Mouse (Mus musculus): Measurements from ENCODE around the gene Nudt14.

The Nudt14 gene

GRCm38 (mm10) chr12:112950040-112950760 is 8.3 kb upstream of the Nudt14 start:
- DNase-seq (ENCODE audit: low read depth): peak; percentile 83

- DNase-seq (ENCODE audit: low read depth): peak; percentile 47
These were observed 5.4 kb upstream of the Nudt14 start for GRCm38 (mm10) chr12:112947307-112947706.

GRCm38 (mm10) chr12:112943669-112944068 is 1.7 kb upstream of the Nudt14 start:
- no peak for DNase-seq (ENCODE audit: low read depth)

DNA sequence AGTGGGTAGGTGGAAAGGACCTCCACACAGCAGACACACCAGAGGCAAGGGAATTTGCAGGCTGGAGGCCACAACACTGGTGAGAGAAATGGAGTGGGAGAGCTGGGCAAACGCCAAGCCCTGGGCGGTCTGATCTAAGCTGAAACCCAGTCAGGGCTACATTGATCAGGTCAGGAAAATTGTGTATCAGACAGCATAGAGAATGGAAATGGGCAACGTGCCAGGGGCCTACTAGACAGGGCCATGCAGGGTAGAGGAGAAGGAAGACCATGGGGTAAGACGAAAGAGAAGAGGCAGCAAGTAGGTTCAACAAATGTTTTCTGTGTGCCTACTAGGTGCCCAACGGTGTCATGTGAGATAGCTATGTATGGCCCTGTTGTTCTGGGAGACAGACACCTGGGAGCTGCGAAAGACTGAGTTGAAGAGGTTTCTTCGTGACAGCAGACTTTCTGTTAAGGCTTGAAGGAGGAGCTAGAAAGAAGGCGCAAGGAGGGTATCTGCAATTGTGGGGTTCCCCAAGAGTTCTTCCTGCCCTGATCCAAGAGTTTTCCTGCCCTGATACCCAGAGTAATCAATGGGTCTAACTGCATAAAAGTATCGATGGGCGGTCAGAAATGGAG is 658 bp downstream of the Nudt14 start:
- DNase-seq (ENCODE audit: low read depth): no peak

- peak; percentile 37 for DNase-seq (ENCODE audit: low read depth)
These were observed 1.2 kb downstream of the Nudt14 start for GRCm38 (mm10) chr12:112940710-112941109.

DNA sequence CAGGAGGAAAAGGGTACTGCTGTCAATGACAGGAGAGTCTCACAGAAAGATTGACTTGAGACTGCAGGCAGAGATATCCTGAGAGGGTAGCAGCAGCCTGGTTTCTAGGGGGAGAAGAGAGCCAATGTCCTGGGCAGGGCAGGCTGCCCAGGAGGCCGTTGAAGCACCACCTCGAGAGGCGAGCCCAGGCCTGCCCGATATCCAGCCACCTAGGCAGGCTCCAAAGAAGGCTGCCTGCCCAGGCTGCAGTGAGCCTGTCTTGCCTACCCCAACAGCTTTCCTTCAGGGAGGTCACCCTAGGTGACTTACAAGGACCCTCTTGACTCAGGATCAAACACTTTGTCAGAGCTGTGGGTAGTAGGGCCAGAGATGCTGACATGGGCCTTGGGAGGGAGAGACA is 1.7 kb downstream of the Nudt14 start:
- DNase-seq (ENCODE audit: low read depth): no peak

- peak; percentile 86 for DNase-seq (ENCODE audit: low read depth)
These were observed 2.9 kb downstream of the Nudt14 start for GRCm38 (mm10) chr12:112938873-112939565.

DNA sequence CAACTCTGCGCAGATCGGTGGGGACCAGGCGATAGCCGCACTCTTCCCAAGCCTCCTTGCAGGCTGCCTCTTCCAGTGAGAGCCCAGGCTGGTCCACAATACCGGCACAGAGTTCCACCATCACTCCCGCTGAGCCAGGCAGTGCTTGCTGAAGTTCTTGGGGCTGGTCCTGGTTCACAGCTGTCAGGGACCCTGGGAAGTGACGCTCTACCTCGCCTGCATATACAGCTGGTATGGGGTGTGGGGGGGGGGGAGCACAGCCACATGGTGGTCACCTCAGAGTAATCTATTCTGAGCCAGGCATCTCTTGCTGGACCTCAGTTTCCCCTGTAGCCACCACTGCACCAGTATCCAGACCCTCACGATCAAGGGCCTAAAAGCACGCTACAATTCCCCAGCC is 3.6 kb downstream of the Nudt14 start:
- no peak for DNase-seq (ENCODE audit: low read depth)

DNA sequence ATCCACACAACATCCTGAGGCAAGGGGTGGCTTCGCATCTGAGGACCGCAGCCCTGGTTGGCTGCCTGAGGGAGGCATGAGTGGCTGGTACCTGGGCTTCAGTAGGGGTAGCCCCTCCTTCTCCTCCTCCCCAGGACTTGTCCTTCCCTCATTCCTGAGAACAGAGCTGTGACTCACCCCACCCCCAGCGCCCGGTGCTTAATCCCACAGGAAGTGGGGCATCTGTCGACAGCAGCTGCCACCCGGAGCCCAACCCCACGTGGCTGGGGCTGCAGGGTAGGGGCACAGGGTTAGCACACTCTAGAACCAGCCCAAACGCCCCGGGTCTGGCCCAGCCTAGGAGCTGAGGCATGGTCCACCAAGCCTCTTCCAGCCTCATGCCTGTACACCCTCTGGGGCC is 4.0 kb downstream of the Nudt14 start:
- peak; percentile 37 for DNase-seq (ENCODE audit: low read depth)

DNA sequence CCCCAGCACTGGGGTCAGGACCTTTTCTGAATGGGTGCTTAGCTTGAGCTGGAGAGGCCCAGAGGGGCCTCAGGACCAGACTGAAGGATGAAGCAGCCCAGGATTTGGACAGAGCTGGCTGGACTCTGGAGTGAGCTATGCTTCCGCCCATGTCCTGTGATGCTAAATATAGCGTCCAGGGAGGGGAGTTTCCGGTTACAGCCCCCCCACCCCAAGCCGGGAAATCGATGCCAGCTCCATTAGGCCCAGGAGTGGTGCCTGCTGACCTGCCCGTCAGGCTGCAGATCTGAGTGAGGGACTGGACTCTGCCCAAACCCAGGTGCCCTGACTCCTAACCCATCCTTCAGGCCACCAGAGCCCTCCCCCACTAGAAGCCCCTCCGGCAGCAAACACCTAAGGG is 9.3 kb downstream of the Nudt14 start:
- DNase-seq (ENCODE audit: low read depth): no peak

DNA sequence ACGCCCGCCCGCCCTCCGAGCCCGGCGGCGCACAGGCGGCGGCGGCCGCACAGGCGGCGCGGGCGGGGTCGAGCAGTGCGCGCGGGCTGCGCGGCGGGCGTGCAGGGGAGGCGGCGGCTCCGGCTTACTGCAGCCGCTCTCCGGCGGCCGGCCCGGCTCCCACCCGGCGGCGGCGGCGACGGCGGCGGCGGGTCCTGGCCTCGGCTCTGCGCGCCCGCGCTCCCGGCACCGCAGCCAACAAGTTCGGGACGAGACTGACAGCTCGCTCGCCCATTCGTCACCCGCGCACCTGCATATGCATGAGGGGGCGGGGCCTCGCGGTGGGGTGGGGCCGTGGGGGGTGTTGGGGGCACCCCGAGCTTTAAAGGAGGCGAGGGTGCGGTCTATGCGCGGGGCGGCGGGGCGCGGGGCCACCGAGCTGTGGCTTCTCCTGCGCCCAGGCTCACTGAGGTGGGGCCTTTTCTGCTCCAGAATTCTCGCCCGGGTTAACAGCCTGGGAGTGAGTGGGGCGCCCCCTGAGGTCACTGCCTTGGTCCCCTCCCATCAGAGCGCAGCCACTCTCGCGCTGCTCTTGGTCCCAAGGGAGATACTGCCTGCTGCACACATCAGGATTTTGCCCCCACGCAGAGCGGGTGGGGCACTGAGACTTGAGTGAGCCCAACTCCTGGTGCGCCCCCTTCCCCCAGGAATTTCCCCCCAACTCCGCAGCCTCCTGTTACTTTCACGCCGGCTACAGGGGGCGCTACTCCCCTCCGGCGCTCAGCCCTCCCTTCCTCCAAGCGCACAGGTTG is 12.2 kb downstream of the Nudt14 start, which contains the start of gene Jag2:
TSS of gene Jag2 (minus strand) at position 215 of the 791 bp plus-strand sequence.
- no peak for DNase-seq (ENCODE audit: low read depth)

GRCm38 (mm10) chr12:112928401-112929241 is 13.3 kb downstream of the Nudt14 start:
- DNase-seq (ENCODE audit: low read depth): no peak

- DNase-seq (ENCODE audit: low read depth): no peak
These were observed 14.7 kb downstream of the Nudt14 start for GRCm38 (mm10) chr12:112927265-112927664.

DNA sequence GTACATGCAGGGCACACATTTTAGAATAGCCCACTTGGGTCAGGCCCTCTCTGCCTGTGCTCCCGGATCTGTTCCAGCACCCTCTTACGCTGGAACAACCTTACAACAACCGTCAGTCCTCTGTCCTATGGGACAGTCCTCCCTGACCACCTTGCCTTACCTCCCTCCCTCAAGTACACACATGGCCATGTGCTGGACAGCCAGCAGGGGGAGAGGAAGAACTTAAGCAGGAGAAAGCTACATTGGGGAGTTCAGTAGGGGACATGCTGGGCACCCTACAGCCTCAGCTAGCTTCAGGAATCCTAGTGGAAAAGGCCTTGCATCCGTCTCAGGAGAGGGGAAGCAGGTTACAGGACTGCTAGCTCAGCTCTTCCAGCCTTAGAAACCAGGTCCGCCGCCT is 16.0 kb downstream of the Nudt14 start:
- peak; percentile 23 for DNase-seq (ENCODE audit: low read depth)

GRCm38 (mm10) chr12:112922541-112922940 is 19.4 kb downstream of the Nudt14 start:
- peak; percentile 31 for DNase-seq (ENCODE audit: low read depth)

DNA sequence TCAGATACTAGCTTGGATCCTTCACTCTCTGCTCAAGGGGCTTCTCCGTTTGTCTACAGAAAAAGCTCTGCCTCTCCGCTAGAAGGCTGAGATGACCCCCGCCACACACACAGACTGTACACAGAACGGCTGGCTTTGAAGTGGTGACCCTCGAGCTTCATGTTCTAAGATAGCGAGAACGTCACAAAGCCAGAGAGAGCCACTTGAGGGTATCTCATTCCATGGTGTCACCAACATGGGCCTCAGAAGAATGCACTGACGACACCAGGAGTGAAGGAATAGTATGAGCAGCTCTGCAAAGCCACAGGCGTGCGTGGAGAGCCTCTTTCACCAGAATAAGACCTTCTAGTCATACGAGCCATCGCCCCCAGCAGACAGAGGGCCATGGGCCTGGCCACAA is 20.4 kb downstream of the Nudt14 start:
- no peak for DNase-seq (ENCODE audit: low read depth)

GRCm38 (mm10) chr12:112917906-112918305 is 24.0 kb downstream of the Nudt14 start:
- peak; percentile 76 for DNase-seq (ENCODE audit: low read depth)

DNA sequence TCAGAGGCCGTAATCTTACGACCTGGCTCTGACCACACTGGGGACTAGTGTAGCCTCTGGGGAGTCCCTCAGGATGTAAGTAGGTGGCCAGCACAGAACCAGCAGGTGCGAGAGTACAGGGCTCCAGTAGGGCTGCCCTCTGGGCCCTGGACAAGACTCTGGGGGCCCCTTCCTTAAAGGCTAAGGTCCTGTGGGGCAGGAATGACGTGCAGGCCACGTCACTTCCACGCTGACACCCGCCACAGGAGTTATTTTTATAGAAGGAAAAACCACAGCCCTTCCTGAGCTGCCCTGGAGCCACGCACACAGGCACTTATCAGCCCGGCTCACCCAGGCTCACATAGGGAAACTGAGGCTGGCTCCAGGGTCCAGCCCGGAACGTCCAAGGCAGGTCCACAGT is 24.4 kb downstream of the Nudt14 start:
- peak; percentile 89 for DNase-seq (ENCODE audit: low read depth)

DNA sequence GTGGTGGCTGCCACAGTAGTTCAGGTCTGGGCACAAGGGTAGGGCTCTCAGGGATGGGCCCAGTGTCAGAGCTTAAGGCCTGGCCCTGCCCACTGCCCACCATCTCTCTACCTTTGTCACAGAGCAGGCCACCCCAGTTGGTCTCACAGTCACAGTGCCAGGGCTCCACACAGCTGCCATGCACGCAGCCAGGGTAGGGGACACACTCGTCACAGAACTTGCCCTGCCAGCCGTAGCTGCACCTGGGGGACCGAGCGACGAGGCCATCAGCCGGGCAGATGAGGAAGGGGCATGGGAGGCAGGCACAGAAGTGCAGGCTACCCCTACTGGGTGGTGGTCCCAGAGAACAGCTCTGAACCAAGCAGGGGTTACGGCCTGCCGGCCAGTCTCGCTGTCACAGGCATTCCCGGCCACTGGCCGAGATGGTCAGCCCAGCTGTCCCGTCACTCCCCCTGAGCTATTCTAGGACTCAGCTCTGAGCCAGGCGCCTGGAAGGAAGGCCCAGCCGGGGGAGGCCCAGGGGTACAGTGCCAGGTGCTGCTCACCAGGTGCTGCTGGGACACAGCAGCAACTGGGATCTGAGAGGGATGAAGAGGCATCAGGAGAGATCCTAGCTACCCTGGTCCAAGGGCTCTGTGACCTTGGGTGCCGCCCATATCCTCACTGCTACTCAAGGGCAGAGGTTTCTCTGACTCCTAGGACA is 25.1 kb downstream of the Nudt14 start:
- DNase-seq (ENCODE audit: low read depth): no peak

DNA sequence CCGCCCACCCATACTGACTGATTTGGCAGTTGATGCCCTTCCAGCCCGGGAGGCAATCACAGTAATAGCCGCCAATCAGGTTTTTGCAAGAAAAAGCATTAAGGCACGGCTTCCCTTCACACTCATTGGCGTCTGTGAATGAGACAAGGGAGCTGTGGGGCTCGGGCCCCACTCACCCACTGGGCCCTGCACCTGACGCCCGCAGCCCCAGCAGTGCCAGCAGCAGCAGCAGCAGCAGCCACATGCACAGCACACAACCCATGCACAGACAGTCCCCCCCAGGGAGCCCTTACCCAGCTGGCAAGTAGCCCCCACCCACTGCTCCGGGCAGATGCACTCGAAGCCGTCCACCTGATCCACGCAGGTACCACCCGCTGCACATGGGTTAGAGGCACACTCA is 26.3 kb downstream of the Nudt14 start:
- DNase-seq (ENCODE audit: low read depth): no peak

DNA sequence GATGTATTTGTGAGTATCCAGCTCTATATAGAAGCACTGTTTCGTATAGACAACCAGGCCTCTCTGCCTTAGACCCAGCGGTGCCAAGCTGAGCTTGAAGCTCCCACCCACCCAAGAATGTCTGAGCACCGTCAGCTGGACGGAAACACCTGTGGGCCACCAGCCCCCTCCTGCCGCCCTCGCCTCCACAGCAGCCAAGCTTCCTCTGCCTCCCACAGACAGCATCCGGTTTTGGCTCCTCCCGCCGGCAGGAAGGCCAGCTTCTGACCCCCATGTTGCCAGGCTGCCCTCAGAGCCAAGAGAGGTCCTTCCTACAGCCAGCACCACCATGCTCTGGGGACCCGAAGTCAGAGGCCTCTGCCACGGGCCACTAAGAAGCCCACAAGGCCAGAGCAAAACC is 27.4 kb downstream of the Nudt14 start:
- no peak for DNase-seq (ENCODE audit: low read depth)

Data from 416B (cell line).